ENCODE assay signal across 8 mouse cellular contexts in genomic region chr9:120672452-120672851, GRCm38 (mm10).
DNase-seq lines count a peak whose midpoint lies in the region; ATAC-seq lines count a peak whose summit lies in the region.
"Had no signal": no experiment of that assay in that cellular context is flagged by ENCODE, and none has a peak within 500 bp of the region (broad histone marks: within the 10 kb centered on the region; RNA-seq: fewer than 3 reads in every experiment).

No protein-coding gene starts in this region.

- peaks cover 12% of the 10 kb centered on the region for H3K4me1 ChIP-seq in neural tube, embryonic 14.5 days (ENCODE audit: control insufficient read depth, insufficient read depth, low read length)

- H3K9ac ChIP-seq in neural tube, embryonic 14.5 days (replicated peaks; ENCODE audit: low read depth, low read length) = no peak overlapping the region

- peak; percentile 76 for DNase-seq in R1 (ENCODE audit: low read depth, low spot score)
- peak; percentile 75 for DNase-seq in embryo, embryonic 11 days
- peak; percentile 28 for DNase-seq in left cerebral cortex, adult 11 months (ENCODE audit: low spot score)
- no peak for DNase-seq in urinary bladder, postnatal 4 days (ENCODE audit: low spot score in 2 of 2)
- no peak for DNase-seq in spleen, postnatal 4 days (ENCODE audit: low spot score in 2 of 2)
- no peak for DNase-seq in adrenal gland, postnatal 36 days
- DNase-seq: liver had no signal

- no peaks in the 10 kb centered on the region for H3K9me3 ChIP-seq in neural tube, embryonic 14.5 days (ENCODE audit: control insufficient read depth, low read length)

- no peak overlapping the region for H3K4me2 ChIP-seq in neural tube, embryonic 14.5 days (ENCODE audit: low read depth, low read length)

- 20% methylated on average over 6 of the region's 6 CpGs for WGBS in neural tube, embryonic 14.5 days

- H3K4me3 ChIP-seq in neural tube, embryonic 14.5 days (ENCODE audit: low read depth, low read length) = no peak overlapping the region

- peak; percentile 54; the same call in 1 of the 2 replicates for ATAC-seq in neural tube, embryonic 14.5 days (ENCODE audit: low read depth)

- no peaks in the 10 kb centered on the region for H3K36me3 ChIP-seq in neural tube, embryonic 14.5 days (ENCODE audit: control insufficient read depth, insufficient read depth, low read length)

- H3K27me3 ChIP-seq in neural tube, embryonic 14.5 days (ENCODE audit: control insufficient read depth, insufficient read depth, low read length) = no peaks in the 10 kb centered on the region

- H3K27ac ChIP-seq in neural tube, embryonic 14.5 days (ENCODE audit: low read depth, low read length) = no peak overlapping the region

Comparison
In these comparisons a context has a peak if more than half of its experiments do, and no peak if none do; other contexts are left out.
1. DNase-seq: peak in R1 (single experiment), embryo, embryonic 11 days (single experiment) and left cerebral cortex, adult 11 months (single experiment); none in urinary bladder, postnatal 4 days (0 of 2), spleen, postnatal 4 days (0 of 2) and adrenal gland, postnatal 36 days (0 of 2).